Mouse (Mus musculus) hindbrain, embryonic 16.5 days (tissue): Measurements from ENCODE around the gene Rwdd3. TPM values are rescaled to one million over a fixed set of nuclear protein-coding genes. Genes with fewer than 3 reads are reported as not detected.

Source experiments
- ATAC-seq: fragments of 200-750 bp; cut with Nextera tagmentation; 2 replicates; pipeline ENCODE4 v1.8.0; 2017; ENCODE audit warnings: moderate TSS enrichment, moderate library complexity
- H3K27ac ChIP-seq: fragments of 300-500 bp; sonication (generic); 2 replicates; pipeline ENCODE4 v1.5.1; 2014; ENCODE audit warnings: low read depth, mild to moderate bottlenecking, control low read depth, low read length, moderate library complexity
- H3K27me3 ChIP-seq: fragments of 300-500 bp; sonication (generic); replicated peaks from 2 replicates; pipeline ENCODE4 v1.6.1; 2014; ENCODE audit warnings: low read length; ENCODE audit not compliant: control insufficient read depth, insufficient read depth
- H3K36me3 ChIP-seq: fragments of 300-500 bp; sonication (generic); 2 replicates; pipeline ENCODE4 v1.6.1; 2014; ENCODE audit warnings: mild to moderate bottlenecking, low read length, moderate library complexity, mixed read lengths; ENCODE audit not compliant: control insufficient read depth, insufficient read depth
- H3K4me1 ChIP-seq: fragments of 300-500 bp; sonication (generic); 2 replicates; pipeline ENCODE4 v1.6.1; 2014; ENCODE audit warnings: low read depth, low read length; ENCODE audit not compliant: control insufficient read depth, insufficient read depth
- H3K4me2 ChIP-seq: fragments of 300-500 bp; sonication (generic); 2 replicates; pipeline ENCODE4 v1.6.1; 2014; ENCODE audit warnings: mild to moderate bottlenecking, low read length, control low read depth, moderate library complexity
- H3K4me3 ChIP-seq: fragments of 300-500 bp; sonication (generic); 2 replicates; pipeline ENCODE4 v1.5.1; 2014; ENCODE audit warnings: mild to moderate bottlenecking, low read length, control low read depth, moderate library complexity
- H3K9ac ChIP-seq: fragments of 300-500 bp; sonication (generic); 2 replicates; pipeline ENCODE4 v1.6.1; 2014; ENCODE audit warnings: low read depth, mild to moderate bottlenecking, control low read depth, low read length, moderate library complexity
- H3K9me3 ChIP-seq: fragments of 300-500 bp; sonication (generic); 2 replicates; pipeline ENCODE4 v1.6.1; 2014; ENCODE audit warnings: mild to moderate bottlenecking, low read length, moderate library complexity; ENCODE audit not compliant: control insufficient read depth
- WGBS: fragments of 180-500 bp; shearing (Covaris S2); extraction: QIAGEN DNeasy Blood & Tissue Kit; methylation state at CpG from one replicate; pipeline ENCODE4 v1.1.7; 2014; 5-methylcytosine and 5-hydroxymethylcytosine counted together
- polyA plus RNA-seq: library from polyadenylated mRNA; unstranded; fragments of >200 nt; fragmentation: Nextera tagmentation; extraction: Ambion mirVana; gene quantifications from 2 replicates; pipeline ENCODE4 v1.2.1, GENCODE M21; 2015

The Rwdd3 gene
- polyA plus RNA-seq, 1 experiment from 2014 or later: 8.6 TPM

- WGBS: 90% methylated on average over 7 of the region's 7 CpGs
- no peak for ATAC-seq
- Histone ChIP-seq H3K36me3 (no peaks in the 10 kb centered on the region), H3K9ac (no peak overlapping the region), H3K4me2 (no peak overlapping the region), H3K4me1 (no peaks in the 10 kb centered on the region), H3K4me3 (no peak overlapping the region), H3K27me3 (no peaks in the 10 kb centered on the region), H3K9me3 (no peaks in the 10 kb centered on the region), H3K27ac (no peak overlapping the region)
Measured at GRCm38 (mm10) chr3:121187510-121187909, 16.0 kb upstream of the Rwdd3 start.

GRCm38 (mm10) chr3:121186925-121187324 lies 15.4 kb upstream of the Rwdd3 start:
- no peak overlapping the region for H3K4me3 ChIP-seq
- H3K27me3 ChIP-seq: no peaks in the 10 kb centered on the region
- H3K9ac ChIP-seq: no peak overlapping the region
- no peaks in the 10 kb centered on the region for H3K9me3 ChIP-seq
- no peaks in the 10 kb centered on the region for H3K36me3 ChIP-seq
- no peak overlapping the region for H3K4me2 ChIP-seq
- WGBS: 86% methylated on average over 3 of the region's 3 CpGs
- no peak for ATAC-seq
- no peaks in the 10 kb centered on the region for H3K4me1 ChIP-seq
- H3K27ac ChIP-seq: no peak overlapping the region

GRCm38 (mm10) chr3:121185197-121185596 lies 13.7 kb upstream of the Rwdd3 start:
- H3K9ac ChIP-seq: no peak overlapping the region
- no peaks in the 10 kb centered on the region for H3K4me1 ChIP-seq
- WGBS: 89% methylated on average over 3 of the region's 3 CpGs
- ATAC-seq: no peak
- no peak overlapping the region for H3K4me2 ChIP-seq
- no peaks in the 10 kb centered on the region for H3K36me3 ChIP-seq
- H3K4me3 ChIP-seq: no peak overlapping the region
- no peaks in the 10 kb centered on the region for H3K27me3 ChIP-seq
- no peak overlapping the region for H3K27ac ChIP-seq
- no peaks in the 10 kb centered on the region for H3K9me3 ChIP-seq

GRCm38 (mm10) chr3:121176011-121176410 lies 4.5 kb upstream of the Rwdd3 start:
- Histone ChIP-seq H3K4me3 (no peak overlapping the region), H3K4me1 (no peaks in the 10 kb centered on the region)
- 90% methylated on average over 1 of the region's 1 CpGs for WGBS

GRCm38 (mm10) chr3:121174248-121174945 lies 2.9 kb upstream of the Rwdd3 start:
- Histone ChIP-seq H3K4me1 (no peaks in the 10 kb centered on the region), H3K4me3 (no peak overlapping the region), H3K9me3 (no peaks in the 10 kb centered on the region), H3K27me3 (no peaks in the 10 kb centered on the region), H3K27ac (no peak overlapping the region), H3K4me2 (no peak overlapping the region), H3K9ac (no peak overlapping the region), H3K36me3 (no peaks in the 10 kb centered on the region)
- 86% methylated on average over 9 of the region's 9 CpGs for WGBS
- ATAC-seq: no peak

More at GRCm38 (mm10) chr3:121176011-121176410, 4.5 kb upstream of the Rwdd3 start:
- Histone ChIP-seq H3K9ac (no peak overlapping the region), H3K9me3 (no peaks in the 10 kb centered on the region), H3K36me3 (no peaks in the 10 kb centered on the region), H3K27ac (no peak overlapping the region), H3K4me2 (no peak overlapping the region), H3K27me3 (no peaks in the 10 kb centered on the region)
- ATAC-seq: no peak

GRCm38 (mm10) chr3:121172718-121173117 lies 1.2 kb upstream of the Rwdd3 start:
- no peaks in the 10 kb centered on the region for H3K9me3 ChIP-seq
- no peak overlapping the region for H3K9ac ChIP-seq
- no peak overlapping the region for H3K4me2 ChIP-seq
- H3K27ac ChIP-seq: no peak overlapping the region
- no peaks in the 10 kb centered on the region for H3K36me3 ChIP-seq
- no peak overlapping the region for H3K4me3 ChIP-seq
- WGBS: 64% methylated on average over 2 of the region's 2 CpGs
- no peak for ATAC-seq
- H3K4me1 ChIP-seq: no peaks in the 10 kb centered on the region
- no peaks in the 10 kb centered on the region for H3K27me3 ChIP-seq

GRCm38 (mm10) chr3:121171872-121172265 lies 374 bp upstream of the Rwdd3 start:
- no peak for ATAC-seq
- Histone ChIP-seq H3K4me2 (peak overlapping the region; percentile 85), H3K36me3 (no peaks in the 10 kb centered on the region), H3K4me1 (no peaks in the 10 kb centered on the region), H3K27me3 (no peaks in the 10 kb centered on the region), H3K9me3 (no peaks in the 10 kb centered on the region), H3K9ac (peak overlapping the region; percentile 79), H3K27ac (no peak overlapping the region), H3K4me3 (peak overlapping the region; percentile 72)
- WGBS: 62% methylated on average over 6 of the region's 6 CpGs

- Histone ChIP-seq H3K4me1 (no peaks in the 10 kb centered on the region), H3K27me3 (no peaks in the 10 kb centered on the region), H3K27ac (no peak overlapping the region), H3K36me3 (no peaks in the 10 kb centered on the region), H3K9ac (no peak overlapping the region), H3K9me3 (no peaks in the 10 kb centered on the region), H3K4me3 (peak overlapping the region; percentile 72), H3K4me2 (peak overlapping the region; percentile 85)
- no peak for ATAC-seq
- WGBS: 49% methylated on average over 7 of the region's 7 CpGs
Measured at GRCm38 (mm10) chr3:121170631-121171030, 864 bp downstream of the Rwdd3 start.

- no peak overlapping the region for H3K27ac ChIP-seq
- H3K4me2 ChIP-seq: no peak overlapping the region
- H3K4me1 ChIP-seq: no peaks in the 10 kb centered on the region
- no peaks in the 10 kb centered on the region for H3K9me3 ChIP-seq
- ATAC-seq: no peak
- 70% methylated on average over 15 of the region's 15 CpGs for WGBS
- no peaks in the 10 kb centered on the region for H3K27me3 ChIP-seq
- no peak overlapping the region for H3K9ac ChIP-seq
- no peak overlapping the region for H3K4me3 ChIP-seq
- H3K36me3 ChIP-seq: no peaks in the 10 kb centered on the region
Measured at GRCm38 (mm10) chr3:121169092-121169942, 2.2 kb downstream of the Rwdd3 start.
